In genomic region chr2:150816676-150817402, GRCm38 (mm10) we compare ENCODE assay signal across 11 mouse cellular contexts. TPM values are rescaled to one million over a fixed set of nuclear protein-coding genes. Genes with fewer than 3 reads are reported as not detected.
DNase-seq lines count a peak whose midpoint lies in the region; ATAC-seq lines count a peak whose summit lies in the region.
"Had no signal": no experiment of that assay in that cellular context is flagged by ENCODE, and none has a peak within 500 bp of the region (broad histone marks: within the 10 kb centered on the region; RNA-seq: fewer than 3 reads in every experiment).

No protein-coding gene starts in this region.

- H3K4me3 ChIP-seq in hindbrain, embryonic 16.5 days (ENCODE audit: low read length), result no peak overlapping the region
- H3K4me3 ChIP-seq in hindbrain, embryonic 14.5 days (replicated peaks; ENCODE audit: low read length), result no peak overlapping the region
- H3K4me3 ChIP-seq: intestine, embryonic 15.5 days; midbrain, embryonic 12.5 days had no signal

- no peak overlapping the region for H3K27ac ChIP-seq in hindbrain, embryonic 16.5 days (ENCODE audit: low read depth, low read length)
- no peak overlapping the region for H3K27ac ChIP-seq in hindbrain, embryonic 14.5 days
- H3K27ac ChIP-seq: intestine, embryonic 15.5 days; liver, embryonic 14.5 days; midbrain, embryonic 12.5 days had no signal

- ATAC-seq in hindbrain, embryonic 16.5 days, result peak; percentile 48; the same call in 1 of the 2 replicates
- ATAC-seq in hindbrain, embryonic 14.5 days (ENCODE audit: low FRiP score), result no peak
- ATAC-seq: intestine, embryonic 15.5 days had no signal

- DNase-seq in hindbrain, embryonic 14.5 days (ENCODE audit: low spot score), result no peak
- DNase-seq in Muller cell, postnatal 12 days (ENCODE audit: inconsistent ontology term), result peak; percentile 19
- peak; percentile 60 to 65 for DNase-seq in adrenal gland, postnatal 36 days
- DNase-seq in cerebellum, postnatal 10 days, result peak; percentile 57 to 61
- no peak for DNase-seq in ovary, postnatal 14 days (ENCODE audit: low spot score)
- DNase-seq in thymus, postnatal 14 days, result no peak
- DNase-seq: right cerebral cortex, adult 18-20 months had no signal

- no peak overlapping the region for H3K4me2 ChIP-seq in hindbrain, embryonic 16.5 days (ENCODE audit: low read length)
- H3K4me2 ChIP-seq in hindbrain, embryonic 14.5 days (replicated peaks), result no peak overlapping the region
- H3K4me2 ChIP-seq: intestine, embryonic 15.5 days; midbrain, embryonic 12.5 days had no signal

- no peaks in the 10 kb centered on the region for H3K9me3 ChIP-seq in hindbrain, embryonic 16.5 days (ENCODE audit: control insufficient read depth, low read length)
- H3K9me3 ChIP-seq in hindbrain, embryonic 14.5 days (ENCODE audit: control insufficient read depth, low read length), result no peaks in the 10 kb centered on the region
- H3K9me3 ChIP-seq: intestine, embryonic 15.5 days; midbrain, embryonic 12.5 days had no signal

- H3K9ac ChIP-seq in hindbrain, embryonic 16.5 days (ENCODE audit: low read depth, low read length), result no peak overlapping the region
- H3K9ac ChIP-seq in hindbrain, embryonic 14.5 days, result no peak overlapping the region
- H3K9ac ChIP-seq: intestine, embryonic 15.5 days; liver, embryonic 14.5 days; midbrain, embryonic 12.5 days had no signal

- peaks cover 52% of the 10 kb centered on the region for H3K36me3 ChIP-seq in hindbrain, embryonic 16.5 days (ENCODE audit: control insufficient read depth, insufficient read depth, low read length)
- peaks cover 92% of the 10 kb centered on the region for H3K36me3 ChIP-seq in hindbrain, embryonic 14.5 days (replicated peaks; ENCODE audit: control insufficient read depth, insufficient read depth)

- 90% methylated on average over 18 of the region's 18 CpGs for WGBS in hindbrain, embryonic 16.5 days
- WGBS in hindbrain, embryonic 14.5 days, result 94% methylated on average over 18 of the region's 18 CpGs

- no peaks in the 10 kb centered on the region for H3K27me3 ChIP-seq in hindbrain, embryonic 16.5 days (replicated peaks; ENCODE audit: control insufficient read depth, insufficient read depth, low read length)
- H3K27me3 ChIP-seq in hindbrain, embryonic 14.5 days (ENCODE audit: control insufficient read depth, insufficient read depth, low read length), result no peaks in the 10 kb centered on the region
- H3K27me3 ChIP-seq: intestine, embryonic 15.5 days; midbrain, embryonic 12.5 days had no signal

- no peaks in the 10 kb centered on the region for H3K4me1 ChIP-seq in hindbrain, embryonic 16.5 days (ENCODE audit: control insufficient read depth, insufficient read depth, low read depth, low read length)
- no peaks in the 10 kb centered on the region for H3K4me1 ChIP-seq in hindbrain, embryonic 14.5 days (replicated peaks; ENCODE audit: control insufficient read depth, insufficient read depth, low read length)
- H3K4me1 ChIP-seq: intestine, embryonic 15.5 days; midbrain, embryonic 12.5 days had no signal

RNA-seq across cellular contexts. Expression of gene Pygb, which starts 30.3 kb away (rescaled TPM):
- 176 and 179 TPM in 2 replicates for polyA plus RNA-seq in hindbrain, embryonic 16.5 days (2015; fragmentation: Nextera tagmentation; extraction: Ambion mirVana)
- polyA plus RNA-seq in hindbrain, embryonic 14.5 days (2014; fragmentation: Nextera tagmentation; extraction: Ambion mirVana), result 93.9 and 108 TPM in 2 replicates
- 10 to 100 TPM; 41.5 to 42.6 TPM for total RNA-seq in adrenal gland, postnatal 36 days (2021)

Comparison
In these comparisons a context has a peak if more than half of its experiments do, and no peak if none do; other contexts are left out.
1. DNase-seq: peak in Muller cell, postnatal 12 days (single experiment), adrenal gland, postnatal 36 days (2 of 2) and cerebellum, postnatal 10 days (2 of 2); none in hindbrain, embryonic 14.5 days (single experiment), ovary, postnatal 14 days (single experiment) and thymus, postnatal 14 days (single experiment).